Mouse (Mus musculus) frontal cortex, postnatal 36 days (tissue): ENCODE data around the gene Pds5a.
"Not testable (repeated sequence)": the region's sequence is repeated elsewhere in the genome, so short reads cannot be mapped to it uniquely, and the experiment has no call there.

Experiments used
- DNase-seq, 2 experiments: peaks; one replicate each; pipeline ENCODE4 v3.0.0; 2022; ENCODE audit warnings: low spot score in 2 of 2

Pds5a gene

DNA sequence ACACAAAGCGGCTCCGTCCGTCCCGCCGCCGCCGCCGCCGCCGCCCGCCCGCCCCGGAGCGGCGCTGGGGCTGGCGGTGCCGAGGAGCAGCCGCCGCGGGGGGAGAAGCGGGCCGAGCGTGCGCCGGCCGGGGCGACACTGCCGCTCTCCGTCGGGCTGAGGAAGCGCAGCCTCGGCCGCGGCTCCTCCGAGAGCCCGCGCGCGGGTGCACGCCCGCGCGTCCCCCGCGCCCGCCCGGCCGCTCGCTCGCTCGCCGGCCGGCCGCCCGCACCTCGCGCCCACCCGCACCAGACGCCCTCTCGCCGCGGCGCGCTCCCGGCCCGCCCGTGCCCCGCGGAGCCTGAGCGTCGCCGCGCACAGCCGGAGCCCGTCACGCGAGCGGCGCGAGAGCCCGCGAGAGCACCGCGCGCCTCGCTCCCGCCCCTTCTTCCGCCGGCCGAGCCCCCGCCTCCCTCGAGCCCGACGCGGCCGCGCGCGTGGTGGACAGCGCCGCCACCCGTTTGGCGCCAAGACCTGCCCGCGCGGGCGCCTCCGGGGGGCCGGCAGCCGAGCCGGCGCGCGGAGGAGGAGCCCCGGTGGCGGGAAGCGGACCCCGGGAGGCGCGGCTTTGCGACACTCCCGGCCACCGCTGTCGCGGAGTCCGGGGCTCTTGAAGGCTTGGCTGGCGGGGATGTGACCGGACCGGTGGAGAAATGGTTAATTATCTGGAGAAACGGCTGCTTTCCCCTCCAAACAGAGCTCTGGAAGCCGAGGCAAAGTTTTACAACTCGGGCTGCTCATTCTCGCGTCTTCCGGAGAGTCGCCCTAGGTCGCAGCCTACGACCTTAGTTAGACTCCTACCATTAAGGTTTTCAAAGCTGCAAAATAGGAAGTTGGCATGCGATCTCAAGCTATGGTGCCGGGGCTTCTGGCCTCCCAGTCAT lies at the start of gene Pds5a:
TSS of gene Pds5a (minus strand) at position 438 of the 923 bp plus-strand sequence.
- peak; percentile 75 to 80 for DNase-seq

DNA sequence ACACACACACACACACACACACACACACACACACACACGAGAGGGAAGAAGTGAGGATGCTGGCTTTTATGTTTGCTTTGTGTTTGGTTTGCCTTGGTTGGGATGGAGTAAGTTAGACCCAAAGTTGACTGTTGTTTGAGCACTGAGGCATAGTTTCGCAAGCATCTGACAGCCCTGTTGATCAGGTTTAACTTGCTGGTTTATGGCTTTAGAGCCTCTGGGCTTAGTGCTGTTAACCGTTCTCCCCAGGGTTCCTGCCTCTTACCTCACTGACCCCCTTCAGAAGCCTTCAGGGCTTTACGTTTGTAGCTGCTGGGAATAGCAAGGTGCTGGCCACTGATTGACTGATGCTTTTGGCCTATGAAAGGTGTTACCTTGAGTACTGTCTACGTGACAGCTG lies 48.8 kb upstream of the Pds5a start:
- no peak for DNase-seq

DNA sequence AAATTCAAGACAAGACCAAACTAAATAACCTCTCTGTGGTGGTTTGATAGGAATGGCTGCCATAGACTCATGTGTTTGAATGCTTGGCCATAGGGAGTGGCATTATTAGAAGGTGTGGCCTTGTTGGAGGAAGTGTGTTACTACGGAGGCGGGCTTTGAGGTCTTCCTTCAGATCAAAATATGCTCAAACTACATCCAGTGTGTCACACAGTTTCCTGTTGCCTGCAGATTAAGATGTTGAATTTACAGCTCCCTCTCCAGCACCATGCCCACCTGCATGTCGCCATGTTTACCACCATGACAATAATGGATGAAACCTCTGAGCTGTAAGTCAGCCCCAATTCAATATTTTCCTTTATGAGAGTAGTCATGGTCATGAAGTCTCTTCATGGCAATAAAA lies 41.3 kb upstream of the Pds5a start:
- no peak for DNase-seq

DNA sequence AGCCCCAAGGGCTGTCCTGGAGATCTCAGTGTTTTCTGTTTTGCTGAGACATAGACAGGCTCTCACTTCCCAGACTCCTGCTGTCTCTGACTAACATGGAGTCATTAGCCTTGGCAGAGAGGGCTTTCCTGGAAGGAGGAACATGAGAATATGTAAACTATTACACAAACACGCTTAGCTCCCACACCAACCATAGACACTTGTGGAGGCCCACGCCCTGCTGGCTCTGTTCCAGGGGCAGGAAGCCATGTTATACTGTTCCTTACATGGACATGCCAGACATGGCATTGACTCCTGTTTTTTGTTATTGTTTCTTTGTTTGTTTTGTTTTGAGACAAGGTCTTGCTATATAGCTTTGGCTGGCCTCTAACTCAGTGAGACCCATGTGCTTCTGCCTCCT lies 37.5 kb upstream of the Pds5a start:
- DNase-seq = no peak

DNA sequence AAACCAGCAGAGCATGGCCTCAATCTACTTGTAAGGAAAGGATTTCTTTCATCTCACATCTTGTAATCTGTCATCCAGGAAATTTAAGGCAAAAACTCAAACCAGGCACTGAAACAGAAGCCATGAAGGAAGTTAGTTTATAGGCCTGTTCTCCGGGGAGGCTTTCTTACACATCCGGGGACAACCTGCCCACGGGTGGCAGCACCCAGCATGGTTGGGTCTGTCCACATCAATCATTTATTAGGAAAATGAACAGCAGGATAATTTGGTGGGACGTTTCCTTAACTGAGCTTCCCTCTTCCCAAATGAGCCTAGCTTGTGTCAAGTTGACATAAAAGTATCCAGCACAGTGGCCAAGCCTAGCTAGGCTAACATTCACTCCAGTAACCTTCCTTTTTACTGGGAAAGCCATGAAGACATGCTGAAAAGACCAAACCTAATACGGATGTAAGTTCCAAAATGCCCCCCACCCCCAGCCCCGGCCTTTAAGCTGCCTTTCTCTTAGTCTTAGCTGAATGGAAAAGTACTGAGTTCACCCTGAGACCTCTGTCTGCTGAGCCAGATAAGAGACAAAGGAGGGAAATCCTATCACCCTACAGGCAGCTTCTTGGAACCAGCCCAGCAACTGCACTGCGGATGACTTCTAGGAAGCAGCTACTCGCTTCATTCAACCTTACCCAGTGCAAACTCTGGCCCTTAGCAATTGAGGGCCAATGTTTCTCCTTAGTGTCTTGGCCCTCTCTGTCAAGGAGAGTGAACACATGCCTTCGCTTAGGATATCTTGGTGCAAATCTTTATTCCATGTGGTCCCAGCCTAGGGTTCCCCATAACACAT lies 33.3 kb upstream of the Pds5a start:
- DNase-seq = no peak

DNA sequence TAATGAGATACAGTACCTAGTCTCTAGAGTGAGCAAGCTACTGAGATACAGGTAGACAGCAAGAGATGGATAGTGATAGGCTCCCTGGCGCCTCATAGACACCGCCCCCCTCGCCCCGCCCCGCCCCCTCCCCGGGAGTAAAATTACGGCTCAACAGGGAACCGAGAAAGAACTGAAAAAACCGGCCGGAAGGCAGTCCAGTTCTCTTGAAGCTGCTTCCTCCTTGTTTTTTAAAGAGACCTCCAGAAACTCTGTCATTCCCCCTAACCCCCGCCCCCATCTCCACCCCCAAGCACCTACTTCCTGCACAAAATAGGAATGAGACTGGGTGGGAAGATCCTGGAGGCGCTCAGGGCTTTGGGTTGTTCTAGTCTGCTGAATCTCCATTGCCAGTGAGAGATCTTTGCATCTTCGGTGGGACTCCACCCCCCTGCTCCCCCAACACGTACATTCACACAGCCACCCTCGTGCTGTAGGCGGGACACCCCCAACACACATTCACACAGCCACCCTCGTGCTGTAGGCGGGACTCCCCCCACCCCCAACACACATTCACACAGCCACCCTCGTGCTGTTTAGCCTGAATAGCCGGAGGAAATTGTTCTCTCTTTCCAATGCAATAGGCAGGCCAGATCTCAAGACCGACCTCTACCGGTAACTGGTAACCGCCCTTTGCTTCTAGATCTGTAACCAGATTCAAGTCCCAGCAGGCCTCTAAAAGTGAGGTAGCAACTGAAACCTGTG lies 26.4 kb upstream of the Pds5a start:
- peak; percentile 30 to 45 for DNase-seq

DNA sequence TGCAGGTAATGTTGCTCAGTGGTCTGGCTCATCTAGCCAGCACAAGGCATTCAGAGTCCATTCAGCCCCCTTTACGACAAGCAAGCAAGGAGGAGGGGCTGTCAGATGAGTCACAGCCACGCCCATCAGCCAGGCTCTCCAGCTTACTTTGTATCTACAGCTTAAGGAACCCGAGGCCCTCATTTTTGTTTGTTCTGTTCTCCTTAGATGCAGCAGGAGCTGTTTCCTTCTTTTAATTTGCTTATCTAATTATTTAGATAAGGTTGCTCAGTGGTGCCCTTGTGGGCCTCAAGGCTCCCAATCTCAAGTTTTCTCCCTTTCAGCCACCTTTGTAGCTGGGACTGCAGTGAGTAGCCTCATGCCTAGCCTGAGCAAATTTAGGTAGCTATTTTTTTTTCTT lies 20.3 kb upstream of the Pds5a start:
- no peak for DNase-seq

DNA sequence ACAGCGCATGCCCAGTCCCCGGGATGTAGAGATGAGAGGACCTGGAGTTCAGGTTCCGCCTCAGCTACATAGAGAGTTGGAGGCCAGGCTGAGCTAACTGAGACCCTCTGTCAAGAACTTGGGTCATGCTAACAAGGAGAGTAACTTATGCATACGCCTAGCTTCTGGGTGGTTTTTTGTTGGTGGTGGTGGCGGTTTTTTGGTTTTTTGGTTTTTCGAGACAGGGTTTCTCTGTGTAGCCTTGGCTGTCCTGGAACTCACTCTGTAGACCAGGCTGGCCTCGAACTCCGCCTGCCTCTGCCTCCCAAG lies 19.8 kb upstream of the Pds5a start:
- not testable (repeated sequence) for DNase-seq

DNA sequence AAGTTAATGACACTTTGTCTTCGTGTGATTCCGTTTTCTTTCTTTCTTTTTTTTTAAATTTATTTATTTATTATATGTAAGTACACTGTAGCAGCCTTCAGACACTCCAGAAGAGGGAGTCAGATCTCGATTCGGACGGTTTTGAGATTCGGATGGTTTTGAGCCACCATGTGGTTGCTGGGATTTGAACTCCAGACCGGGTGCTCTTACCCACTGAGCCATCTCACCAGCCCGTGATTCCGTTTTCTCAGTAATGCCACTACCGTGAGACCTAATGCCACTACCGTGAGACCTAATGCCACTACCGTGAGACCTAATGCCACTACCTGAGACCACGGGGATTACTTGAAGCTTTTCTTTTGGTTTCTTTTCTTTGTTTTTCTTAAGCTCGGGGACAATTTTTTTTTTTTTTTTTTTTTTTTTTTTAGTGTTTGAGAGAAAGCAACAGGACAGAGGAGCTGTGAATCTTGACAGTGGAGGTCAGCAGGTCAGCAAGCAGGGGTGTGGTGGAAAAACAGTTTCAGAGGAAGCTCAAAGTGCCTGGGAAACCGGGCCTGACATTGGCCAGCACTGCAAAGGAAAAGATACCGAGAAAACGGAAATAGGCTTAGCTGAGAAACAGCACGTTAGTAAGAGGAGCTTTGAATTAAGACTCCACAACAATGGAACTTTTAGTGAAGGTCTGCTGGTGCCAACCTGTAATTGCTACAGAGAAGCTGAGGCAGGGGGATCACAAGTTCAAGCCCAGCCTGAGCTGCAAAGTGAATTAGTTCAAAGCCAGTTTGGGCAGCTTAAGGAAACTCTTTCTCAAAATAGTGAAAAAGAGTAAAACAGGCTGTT lies 19.2 kb upstream of the Pds5a start:
- DNase-seq = no peak

DNA sequence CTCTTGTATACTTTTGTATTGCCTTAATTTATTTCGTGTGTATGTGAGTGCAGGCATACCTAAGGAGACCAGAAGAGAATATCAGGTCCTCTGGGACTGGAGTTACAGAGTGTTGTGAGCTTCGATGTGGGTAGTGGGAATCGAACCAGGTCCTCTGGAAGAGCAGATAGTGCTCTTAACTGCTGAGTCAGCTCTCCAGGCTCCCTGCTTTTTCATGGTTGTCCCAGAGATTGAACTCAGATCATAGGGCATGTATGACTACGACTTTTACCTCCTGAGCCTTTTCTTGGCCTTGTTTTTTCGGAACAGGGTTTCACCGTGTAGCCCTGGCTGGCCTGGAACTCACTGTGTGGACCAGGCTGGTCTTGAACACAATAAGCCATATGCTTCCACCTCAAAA lies 17.0 kb upstream of the Pds5a start:
- no peak for DNase-seq

DNA sequence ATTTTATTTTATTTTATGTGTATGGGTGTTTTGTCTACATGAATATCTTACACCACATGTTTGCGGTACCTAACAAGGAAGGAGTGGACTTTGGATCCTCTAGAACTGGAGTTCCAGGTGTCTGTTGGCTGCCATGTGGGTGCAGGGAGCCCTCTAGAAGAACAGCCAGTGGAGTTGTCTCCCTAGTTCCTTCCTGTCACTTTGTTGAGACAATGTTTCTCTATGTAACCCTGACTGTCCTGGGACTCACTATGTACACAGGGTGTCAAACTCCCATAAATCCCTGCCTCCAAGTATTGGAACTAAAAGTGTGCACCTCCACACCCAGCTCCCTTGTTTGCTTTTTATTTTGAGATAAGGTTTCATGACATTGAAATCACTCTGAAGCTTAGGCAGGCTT lies 13.4 kb upstream of the Pds5a start:
- DNase-seq = no peak

DNA sequence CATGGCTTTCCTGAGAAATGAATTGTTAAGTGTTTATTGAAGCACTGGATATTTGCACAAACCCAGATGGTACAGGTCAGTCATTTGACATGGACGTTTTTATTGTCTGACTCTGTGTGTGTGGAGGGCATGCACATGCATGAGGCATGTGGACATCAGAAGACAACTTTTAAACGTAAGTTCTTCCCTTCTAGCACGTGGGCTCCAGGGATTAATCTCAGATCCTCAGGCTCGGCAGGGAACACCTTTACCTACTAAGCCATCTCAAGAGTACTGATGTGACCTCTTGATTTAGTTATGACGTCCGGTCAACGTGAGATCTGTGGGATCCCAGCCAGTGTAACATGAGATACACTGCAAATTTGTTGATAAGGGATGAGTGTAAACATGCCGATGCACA lies 12.2 kb upstream of the Pds5a start:
- DNase-seq = no peak

DNA sequence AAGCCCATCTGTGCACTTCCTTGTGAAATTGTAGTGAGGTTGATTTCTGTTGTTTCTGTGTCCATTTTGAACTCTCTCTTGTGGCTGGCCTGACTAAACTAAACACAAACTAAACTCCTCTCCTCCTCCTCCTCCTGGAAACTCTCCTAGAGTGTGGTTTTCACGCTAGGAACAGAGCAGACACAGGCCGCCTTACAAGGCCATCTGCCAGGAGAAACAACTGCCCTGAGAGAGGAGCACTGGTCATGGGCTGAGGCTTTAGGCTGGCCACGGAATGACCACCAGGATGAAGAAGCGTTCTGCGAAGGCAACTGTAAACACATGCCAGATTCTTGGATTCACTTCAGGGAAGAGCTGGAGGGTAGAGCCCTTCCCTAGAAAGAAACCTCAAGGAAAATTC lies 8.9 kb upstream of the Pds5a start:
- DNase-seq = no peak

DNA sequence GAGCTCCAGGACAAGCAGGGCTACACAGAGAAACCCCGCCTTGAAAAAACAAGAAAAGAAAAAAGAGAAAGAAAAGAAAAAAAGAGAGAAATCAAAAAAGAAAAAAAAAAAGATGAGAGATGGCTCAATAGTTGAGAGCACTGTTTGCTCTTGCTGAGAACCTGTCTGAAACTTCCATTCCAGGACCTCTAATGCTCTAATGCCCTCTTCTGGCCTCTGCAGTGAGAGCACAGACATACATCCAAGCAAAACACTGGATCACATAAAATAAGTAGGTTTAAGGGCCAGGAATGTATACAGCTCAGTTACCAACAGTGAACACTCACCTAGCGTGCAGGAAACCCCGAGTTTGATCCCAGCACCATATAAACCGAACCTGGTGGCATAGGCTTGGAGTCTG lies 8.1 kb upstream of the Pds5a start:
- no peak for DNase-seq

DNA sequence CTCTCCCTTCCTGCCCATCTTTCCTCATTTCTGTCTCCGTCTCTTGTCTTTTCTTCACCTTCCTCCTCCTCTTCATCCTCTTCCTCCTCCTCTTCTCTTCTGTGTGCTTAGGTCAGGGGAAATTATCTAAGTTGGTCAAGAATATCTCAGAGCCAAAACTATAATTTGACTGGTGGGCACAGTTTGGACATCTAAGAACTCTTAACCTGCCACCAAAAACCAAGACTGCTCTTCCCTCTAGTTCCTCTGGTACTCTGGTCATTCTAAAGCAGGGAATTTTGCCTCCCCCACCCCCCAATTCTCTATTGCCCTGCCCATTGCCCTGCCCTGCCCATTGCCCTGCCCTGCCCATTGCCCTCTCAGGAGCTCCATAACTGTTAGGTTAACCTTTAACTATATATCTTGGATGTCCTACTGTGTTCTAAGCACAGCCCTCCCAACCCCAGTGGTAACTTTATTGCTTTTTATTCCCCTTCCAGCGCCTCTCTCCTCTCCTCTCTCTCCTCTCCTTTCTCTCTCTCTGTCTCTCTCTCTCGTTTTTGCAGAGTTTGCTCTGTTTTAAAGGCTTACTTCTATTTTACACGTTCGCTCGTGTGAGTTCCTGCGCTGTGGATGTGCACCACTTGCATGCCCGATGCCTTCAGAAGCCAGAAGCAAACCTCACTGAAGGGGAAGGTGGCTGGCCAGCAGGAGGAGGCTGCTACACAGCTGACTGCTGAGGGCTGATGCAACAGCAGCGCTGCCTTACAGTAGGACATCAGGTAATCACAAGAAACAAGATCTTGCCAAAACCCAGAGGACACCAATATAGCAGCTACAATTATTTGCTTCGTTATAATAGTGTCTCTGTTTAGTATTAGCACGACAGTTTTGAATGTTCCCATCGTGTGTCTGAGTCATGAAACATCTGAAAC lies 6.9 kb upstream of the Pds5a start:
- no peak for DNase-seq

DNA sequence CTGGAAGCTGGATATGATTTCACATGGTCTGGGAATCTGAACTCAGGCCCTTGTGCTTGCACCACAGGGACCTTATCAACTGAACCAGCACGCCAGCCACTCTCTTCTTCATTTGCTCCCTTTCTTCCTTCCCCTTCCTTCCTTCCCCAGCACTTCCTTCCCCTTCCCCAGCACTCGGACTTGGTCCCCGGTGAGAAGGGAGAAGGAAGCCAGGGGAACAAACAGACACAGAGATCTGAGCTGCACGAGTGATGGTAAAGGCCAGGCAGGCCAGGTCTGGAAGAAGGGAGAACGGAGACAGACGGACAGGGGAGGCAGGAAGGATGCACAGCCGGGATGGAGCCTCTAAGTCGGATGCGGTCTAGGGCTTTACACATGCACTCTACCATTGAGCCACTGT lies 5.2 kb upstream of the Pds5a start:
- no peak for DNase-seq

DNA sequence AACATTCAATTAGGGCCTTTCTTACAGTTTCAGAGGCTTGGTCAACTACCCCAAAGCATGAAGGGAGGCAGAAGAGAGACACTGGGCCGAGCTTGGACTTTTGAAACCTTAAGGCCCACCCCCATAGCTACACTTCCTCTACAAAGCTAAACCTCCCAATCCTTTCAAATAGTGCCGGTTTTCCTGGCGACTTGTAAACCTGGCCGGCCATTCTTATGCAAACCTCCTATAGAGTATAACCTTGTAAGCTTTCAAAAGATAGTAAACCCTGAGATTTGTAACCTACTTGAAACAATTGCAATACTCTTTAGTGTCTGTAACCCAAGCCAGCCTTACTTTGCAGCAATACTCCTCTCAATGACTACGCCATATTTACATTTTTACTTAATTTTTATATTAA lies 2.0 kb upstream of the Pds5a start:
- no peak for DNase-seq

DNA sequence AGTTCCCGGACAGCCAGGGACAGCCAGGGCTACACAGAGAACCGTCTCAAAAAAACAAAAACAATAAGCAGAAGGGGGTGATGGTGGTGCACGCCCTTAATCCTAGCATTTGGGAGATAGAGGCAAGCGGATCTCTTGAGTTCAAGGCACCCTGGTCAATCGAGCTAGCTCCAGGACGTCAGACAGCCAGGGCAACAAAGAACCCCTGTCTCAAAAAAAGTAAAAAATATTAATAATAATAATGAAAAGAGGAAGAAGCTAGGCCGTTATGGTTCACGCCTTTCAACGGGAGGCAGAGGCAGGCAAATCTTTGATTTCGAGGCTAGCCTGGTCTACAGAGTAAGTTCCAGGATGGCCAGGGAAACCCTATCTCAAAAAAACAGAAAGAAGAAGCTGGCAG lies 1.1 kb upstream of the Pds5a start:
- no peak for DNase-seq

DNA sequence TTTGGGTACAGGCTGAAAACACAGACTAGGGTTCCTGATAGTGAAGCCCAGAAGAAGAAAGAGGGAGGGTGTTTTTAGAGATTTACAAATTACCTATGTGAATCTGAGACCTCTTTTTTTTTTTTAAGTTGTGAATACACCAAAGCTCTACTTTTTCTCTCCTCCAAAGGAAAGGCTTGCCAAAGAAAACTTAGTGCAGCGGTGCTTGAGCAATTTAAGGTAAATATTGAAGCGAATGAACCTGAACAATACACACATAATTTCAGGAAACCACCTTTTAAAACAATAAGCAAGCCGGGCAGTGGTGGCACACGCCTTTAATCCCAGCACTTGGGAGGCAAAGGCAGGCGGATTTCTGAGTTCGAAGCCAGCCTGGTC lies 675 bp upstream of the Pds5a start:
- DNase-seq = no peak

DNA sequence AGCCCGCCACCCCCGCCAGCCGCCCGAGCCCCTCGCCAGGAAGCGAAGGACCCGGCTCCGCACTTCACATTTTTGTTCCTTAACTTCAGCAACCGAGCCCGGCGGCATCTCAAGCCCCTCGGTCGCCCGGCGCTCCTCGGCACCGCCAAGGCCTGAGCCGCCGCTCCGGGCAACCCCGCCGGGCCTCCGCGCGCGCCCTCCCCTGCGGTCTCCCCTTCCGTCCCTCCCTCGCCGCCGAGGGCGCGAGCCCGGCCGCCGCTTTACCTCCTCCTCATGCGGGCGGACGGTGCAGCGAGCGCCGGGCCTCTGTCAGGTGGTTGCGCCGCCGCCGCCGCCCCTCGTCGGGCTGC lies 612 bp downstream of the Pds5a start:
- peak in 1 of 2 experiments; percentile 24 for DNase-seq
